16 mouse cellular contexts compared by ENCODE assay signal in the genomic region with DNA sequence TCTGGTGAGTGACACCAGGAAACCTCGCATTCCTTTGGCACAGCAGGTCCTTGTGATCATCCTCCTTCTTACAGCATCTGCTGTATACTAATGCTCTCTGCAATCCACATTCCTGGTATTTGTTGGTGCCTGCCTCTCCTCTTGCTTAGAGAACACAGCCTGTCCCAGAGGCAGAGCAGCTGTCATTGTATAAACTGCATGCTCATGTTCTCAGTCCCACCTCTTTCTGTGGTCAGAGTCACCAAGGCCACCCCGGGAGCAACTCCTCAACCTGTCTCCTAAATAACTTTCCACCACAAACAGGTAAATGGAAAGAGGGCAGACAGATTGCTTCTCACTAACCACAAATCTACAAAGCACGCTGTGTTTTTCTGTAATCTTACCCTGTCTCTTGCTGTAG. TPM values are rescaled to one million over a fixed set of nuclear protein-coding genes. Genes with fewer than 3 reads are reported as not detected.
"Had no signal": no experiment of that assay in that cellular context is flagged by ENCODE, and none has a peak within 500 bp of the region (broad histone marks: within the 10 kb centered on the region; RNA-seq: fewer than 3 reads in every experiment).

No protein-coding gene starts in this region.

- H3K27ac ChIP-seq: intestine, embryonic 15.5 days; left cerebral cortex, adult 2 months; limb, embryonic 12.5 days; liver, embryonic 14.5 days; midbrain, embryonic 15.5 days; neural tube, embryonic 13.5 days; stomach, embryonic 15.5 days had no signal

- H3K9ac ChIP-seq: intestine, embryonic 15.5 days; limb, embryonic 12.5 days; liver, embryonic 14.5 days; midbrain, embryonic 15.5 days; neural tube, embryonic 13.5 days; stomach, embryonic 15.5 days had no signal

- DNase-seq: kidney, adult 8-10 months; kidney, postnatal 36 days; retina, postnatal 1 day; right cerebral cortex, postnatal 4 days; spleen, adult 18-20 months; thymus, postnatal 36 days had no signal

- H3K9me3 ChIP-seq: intestine, embryonic 15.5 days; limb, embryonic 12.5 days; midbrain, embryonic 15.5 days; neural tube, embryonic 13.5 days; stomach, embryonic 15.5 days had no signal

- H3K36me3 ChIP-seq: intestine, embryonic 15.5 days; limb, embryonic 12.5 days; midbrain, embryonic 15.5 days; neural tube, embryonic 13.5 days; stomach, embryonic 15.5 days had no signal

- H3K4me3 ChIP-seq: intestine, embryonic 15.5 days; left cerebral cortex, adult 2 months; limb, embryonic 12.5 days; midbrain, embryonic 15.5 days; neural tube, embryonic 13.5 days; stomach, embryonic 15.5 days had no signal

- ATAC-seq: intestine, embryonic 15.5 days; midbrain, embryonic 15.5 days had no signal

- H3K4me2 ChIP-seq: intestine, embryonic 15.5 days; limb, embryonic 12.5 days; midbrain, embryonic 11.5 days; midbrain, embryonic 15.5 days; neural tube, embryonic 13.5 days; stomach, embryonic 15.5 days had no signal

- H3K27me3 ChIP-seq: intestine, embryonic 15.5 days; limb, embryonic 12.5 days; midbrain, embryonic 15.5 days; neural tube, embryonic 13.5 days; stomach, embryonic 15.5 days had no signal

- H3K4me1 ChIP-seq: intestine, embryonic 15.5 days; midbrain, embryonic 15.5 days; neural tube, embryonic 13.5 days; stomach, embryonic 15.5 days had no signal

RNA-seq across cellular contexts. Expression of a gene that starts 18.1 kb away (rescaled TPM):
- total RNA-seq: liver, adult 2 months; monocyte, adult 5-6 weeks had no signal
- polyA plus RNA-seq: liver, adult 2 months had no signal
